Mouse (Mus musculus) Muller cell, postnatal 12 days (primary cell): ENCODE data around the gene BC005624.

Source experiments
- DNase-seq: peaks from one replicate; pipeline ENCODE4 v3.0.0-alpha.2; 2015; ENCODE audit errors: inconsistent ontology term

BC005624 gene

DNA sequence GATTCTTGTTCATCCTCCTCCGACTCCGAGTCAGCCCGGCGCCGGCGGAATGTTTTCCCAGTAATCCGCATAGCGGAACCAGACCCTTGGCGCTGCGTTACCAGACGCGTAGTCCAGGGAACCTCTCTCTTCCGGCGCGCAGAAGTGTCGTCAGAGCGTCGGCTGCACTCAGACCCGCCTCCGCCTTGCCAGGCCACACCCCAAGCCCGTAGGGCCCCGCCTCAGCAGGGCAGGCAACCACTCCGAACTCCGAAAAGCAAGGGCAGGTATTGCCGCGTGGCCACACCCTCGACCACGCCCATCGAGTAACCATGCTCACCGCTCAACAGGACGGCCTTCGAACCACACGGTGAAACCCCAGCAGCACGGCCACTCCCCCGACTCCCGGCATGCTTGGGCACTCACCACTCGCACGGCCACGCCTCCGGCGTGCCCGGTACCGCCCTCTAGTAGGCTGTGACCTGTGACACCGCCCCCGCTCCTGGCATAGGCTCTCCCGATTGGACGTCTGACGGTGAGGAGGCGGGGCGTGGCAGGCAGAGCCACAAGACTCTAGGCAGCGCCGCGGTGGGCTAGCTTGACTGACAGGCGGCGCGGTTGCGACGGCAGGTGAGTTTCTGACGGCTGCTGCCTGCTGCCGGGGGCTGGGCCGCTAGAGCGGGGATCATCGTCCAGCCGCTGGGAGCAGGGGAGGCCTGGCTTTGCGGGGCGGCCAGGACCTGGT, at the start of gene BC005624, which contains the start of gene Usp20:
Gene BC005624 (minus strand): TSS at position 412 of the 724 bp plus-strand sequence.
Gene Usp20 (plus strand): TSS at position 490 of the 724 bp plus-strand sequence.
- DNase-seq = peak; percentile 100

DNA sequence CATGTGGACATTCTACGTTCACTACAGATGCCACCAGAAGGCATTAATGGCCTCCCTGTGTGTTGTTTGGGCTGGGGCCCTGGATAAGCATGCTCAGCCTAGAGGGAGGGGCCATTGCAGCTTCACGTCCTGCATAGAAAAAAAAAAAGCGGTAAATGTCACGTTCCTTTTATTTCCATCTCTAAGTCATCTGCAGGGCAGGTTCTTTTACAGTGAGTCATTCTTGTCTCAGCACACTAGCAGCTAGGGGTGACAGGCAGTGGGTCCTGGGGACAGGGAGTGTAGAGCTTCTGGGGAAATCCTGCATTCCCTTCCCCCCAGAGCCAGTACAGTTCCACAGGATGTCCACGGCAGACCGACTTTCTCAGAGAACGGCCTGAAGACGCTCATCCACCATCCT, 44.6 kb upstream of the BC005624 start:
- peak; percentile 59 for DNase-seq

DNA sequence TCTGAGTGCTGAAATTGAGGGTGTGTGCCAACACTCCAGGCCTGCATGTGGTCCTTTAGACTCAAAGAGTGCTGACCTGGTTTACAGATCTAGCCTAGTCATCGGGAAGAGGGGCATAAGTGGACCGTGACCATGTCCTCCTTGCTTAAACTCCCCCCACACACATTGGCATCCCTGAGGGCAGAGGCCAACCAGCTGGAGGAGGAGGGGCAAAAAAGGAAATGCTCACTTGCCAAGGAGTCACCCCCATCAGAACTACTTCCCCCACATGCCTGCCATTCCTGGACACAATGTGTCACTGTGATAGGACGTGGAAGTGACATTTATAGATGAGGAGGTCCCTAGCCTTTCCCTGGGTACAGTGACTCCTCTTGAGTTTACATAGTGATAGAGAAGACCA, 43.5 kb upstream of the BC005624 start:
- peak; percentile 42 for DNase-seq

DNA sequence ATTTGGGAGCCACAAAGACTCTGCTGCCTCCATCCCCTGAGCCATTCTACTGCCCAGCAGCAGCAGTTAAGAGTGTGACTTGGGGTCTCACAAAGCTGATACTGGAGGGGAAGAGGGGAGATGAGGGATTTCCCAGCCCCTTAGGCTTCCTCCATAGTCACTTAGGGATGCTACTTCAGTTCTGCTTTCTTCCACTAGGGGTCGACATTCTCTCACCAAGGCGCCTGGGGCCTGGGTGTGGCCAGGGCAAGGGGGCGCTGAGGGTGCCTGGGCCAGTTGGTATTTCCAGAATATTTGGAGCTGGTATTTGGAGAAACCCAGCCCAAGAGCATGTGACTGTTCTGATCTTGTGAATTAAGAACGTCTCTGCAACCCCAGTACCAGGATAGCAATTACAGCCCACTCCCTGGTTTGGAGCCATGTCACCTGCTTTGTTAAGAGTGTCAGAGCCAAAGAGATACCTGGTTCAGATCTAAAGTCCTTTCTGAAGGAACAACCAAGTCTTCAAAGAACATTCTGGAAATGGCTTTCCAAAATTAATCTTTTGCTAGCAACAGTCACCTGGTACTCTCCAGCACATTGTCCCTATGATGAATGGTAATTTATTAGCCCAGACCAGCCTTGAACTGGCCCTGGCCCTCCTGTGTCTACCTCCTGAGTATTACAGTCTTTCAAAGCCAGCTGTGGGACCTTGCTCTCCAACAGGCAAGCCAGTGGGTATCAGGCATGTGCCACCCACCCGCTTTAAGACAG, 42.8 kb upstream of the BC005624 start:
- DNase-seq = peak; percentile 50

DNA sequence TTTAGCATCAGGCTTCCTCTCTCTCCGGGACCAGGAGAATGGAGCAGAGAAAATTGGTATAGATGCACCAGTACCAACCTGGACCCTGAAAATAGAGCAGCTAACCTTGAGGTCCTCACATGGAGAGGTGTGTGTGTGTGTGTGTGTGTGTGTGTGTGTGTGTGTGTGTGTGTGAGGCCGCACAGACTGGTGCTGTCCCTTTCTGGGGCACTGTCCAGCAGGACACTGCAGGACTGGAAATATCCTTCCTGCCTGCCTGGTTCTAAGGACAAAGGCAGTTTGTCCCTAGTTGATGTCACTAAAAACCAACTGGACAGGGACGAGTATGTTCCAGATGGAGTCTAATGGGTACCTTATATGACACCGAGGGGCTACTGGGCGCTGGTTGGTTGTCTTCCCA, 41.9 kb upstream of the BC005624 start:
- no peak for DNase-seq

DNA sequence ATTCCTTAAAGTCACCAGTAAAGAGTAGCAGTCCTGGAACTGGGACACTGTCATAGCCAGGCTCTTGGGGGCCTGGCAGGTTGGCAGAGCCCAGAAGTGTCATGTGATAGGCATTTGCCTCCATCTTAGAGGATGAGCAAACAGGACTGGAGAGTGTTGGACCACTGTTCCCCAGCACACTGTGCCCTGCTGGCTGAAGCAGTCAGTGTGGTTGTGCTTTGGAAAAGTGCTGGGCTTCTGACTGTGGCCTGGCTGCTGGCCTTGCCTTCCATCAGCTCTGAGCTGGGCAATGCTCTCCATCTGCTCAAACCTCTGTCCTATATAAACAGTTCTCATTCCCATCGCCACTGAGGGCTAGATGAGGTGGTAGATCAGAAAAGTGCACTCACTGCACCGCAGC, 38.2 kb upstream of the BC005624 start:
- DNase-seq = no peak

DNA sequence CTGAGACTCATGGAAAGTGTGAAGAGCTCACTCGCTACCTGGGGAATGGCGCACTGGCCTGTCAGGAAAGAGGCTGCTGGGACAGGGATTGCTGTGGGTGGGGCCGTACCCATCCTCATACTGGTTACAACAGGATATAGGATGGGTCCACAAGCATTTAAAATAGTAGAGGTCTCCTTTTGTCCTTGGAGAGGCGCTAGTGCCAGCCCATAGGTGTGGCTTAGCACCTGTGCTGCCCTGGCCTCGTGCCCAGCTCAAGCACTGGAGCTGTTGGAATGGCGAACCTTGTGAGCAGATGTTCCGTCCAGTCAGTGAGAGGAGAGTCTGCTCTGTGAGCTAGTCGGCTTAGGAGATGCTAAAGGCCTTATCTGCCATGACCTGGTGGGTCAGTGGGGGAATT, 37.0 kb upstream of the BC005624 start:
- no peak for DNase-seq

DNA sequence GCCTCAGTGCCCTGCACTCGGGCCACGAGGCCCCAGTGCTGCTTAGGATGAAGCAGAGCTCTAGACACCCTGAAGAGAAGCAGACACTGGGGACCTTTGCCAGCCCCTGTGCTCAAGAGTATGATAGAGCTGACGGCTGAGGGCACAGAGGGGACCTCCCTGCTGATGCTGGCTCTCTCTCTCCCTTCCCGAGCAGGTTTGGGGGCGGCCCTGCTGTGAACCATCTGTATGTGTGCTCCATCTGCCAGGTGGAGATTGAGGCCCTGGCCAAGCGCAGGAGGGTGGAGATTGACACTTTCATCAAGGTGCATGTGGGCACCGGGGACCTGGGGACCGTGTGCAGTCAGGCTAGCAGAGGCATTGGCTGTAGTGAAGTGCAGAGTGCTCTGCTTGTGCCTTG, 36.5 kb upstream of the BC005624 start:
- DNase-seq = no peak

DNA sequence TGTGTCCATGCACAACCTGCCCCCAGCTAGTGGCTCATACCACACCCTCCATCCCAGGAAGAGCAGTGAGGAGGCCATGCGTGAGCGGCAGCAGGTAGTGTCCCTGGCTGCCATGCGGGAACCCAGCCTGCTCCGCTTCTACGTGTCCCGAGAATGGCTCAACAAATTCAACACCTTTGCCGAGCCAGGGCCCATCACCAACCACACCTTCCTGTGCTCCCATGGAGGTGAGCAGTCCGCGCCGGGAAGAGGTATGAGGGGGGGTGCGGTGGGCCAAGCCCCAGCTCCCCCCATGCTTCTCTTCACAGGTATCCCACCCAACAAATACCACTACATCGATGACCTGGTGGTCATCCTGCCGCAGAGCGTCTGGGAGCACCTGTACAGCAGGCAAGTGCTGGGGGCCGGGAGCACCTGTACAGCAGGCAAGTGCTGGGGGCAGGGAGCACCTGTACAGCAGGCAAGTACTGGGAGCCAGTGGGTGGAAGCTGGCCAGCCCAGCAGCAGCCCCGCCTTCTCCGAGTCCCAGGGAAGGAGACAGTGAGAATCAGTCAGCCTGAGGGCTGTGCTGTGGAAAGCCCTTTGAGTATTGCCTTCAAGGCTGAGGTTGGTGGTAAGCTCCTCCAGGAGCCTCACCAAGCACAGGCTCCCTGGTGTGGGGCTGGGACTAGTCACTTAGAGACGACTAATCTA, 35.8 kb upstream of the BC005624 start:
- no peak for DNase-seq

DNA sequence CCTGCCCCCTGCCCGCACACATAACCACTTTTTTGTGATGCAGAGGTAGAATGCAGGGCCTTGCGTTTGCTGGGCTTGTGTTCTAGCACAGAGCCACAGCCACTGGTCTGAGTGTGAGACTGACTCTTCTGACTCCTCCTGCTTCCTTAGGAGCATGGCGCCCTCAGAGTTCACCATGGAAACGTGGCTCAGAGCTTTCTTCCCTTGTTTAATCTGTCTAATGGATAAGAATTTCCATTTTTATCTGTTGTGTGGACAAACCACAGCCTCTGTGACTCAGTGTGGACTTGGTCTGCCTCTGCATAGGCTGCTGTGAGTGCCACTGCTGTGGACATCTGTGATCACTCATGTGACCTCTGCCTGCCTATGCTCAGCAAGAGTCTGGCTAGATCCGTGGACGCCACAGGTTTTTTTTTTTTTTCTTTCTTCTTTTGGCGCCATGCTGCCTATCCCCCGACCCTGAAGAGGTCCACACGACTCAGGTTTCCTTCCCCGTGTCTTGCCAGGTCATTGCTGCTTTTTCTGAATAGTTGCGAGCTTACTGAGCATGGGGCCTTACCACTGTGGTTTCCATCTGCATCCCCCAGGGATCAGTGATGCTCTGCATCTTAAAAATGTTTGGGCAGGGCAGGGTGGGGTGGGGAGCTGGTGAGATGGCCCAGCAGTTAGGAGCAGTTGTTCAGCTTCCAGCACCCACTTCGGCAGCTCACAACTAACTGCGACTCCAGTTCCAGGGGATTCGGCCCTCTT, 31.5 kb upstream of the BC005624 start:
- no peak for DNase-seq

DNA sequence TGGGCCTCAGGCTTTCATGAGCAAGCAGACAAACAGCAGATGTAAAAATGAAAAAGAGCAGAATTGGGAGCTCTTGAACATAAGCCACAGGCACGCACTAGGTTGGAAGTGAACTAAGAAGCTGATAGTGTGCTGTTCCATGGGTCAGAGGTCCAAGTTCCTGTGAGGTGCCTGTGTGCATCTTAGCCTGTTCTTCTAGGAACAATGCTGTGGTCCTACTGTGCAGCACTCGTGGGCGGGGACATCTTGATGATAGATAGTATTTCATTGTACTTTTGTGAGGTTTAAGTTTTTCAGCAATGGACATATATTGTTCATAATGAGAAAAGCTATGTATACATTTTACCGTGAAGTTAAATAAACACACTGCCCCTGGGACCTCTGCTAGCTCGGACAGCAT, 25.2 kb upstream of the BC005624 start:
- DNase-seq = no peak

DNA sequence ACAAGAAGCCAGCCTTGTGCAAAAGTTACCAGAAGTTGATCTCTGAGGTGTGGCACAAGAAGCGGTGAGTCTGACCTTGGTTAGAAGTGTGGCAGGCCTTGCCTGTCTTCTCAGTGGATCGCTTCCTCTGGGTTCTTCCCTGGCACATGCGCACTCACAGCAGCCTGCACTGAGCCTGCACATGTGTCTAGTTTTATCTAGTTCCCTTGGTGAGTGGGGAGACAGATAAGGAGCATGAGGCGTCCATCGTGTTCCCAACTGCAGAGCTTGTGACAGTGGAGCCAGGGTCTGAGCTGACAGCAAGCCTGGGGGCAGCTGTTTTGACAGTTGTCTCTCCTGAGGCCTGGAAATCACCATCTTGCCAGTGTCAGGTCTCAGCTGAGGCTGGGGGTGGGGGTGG, 24.4 kb upstream of the BC005624 start:
- no peak for DNase-seq

DNA sequence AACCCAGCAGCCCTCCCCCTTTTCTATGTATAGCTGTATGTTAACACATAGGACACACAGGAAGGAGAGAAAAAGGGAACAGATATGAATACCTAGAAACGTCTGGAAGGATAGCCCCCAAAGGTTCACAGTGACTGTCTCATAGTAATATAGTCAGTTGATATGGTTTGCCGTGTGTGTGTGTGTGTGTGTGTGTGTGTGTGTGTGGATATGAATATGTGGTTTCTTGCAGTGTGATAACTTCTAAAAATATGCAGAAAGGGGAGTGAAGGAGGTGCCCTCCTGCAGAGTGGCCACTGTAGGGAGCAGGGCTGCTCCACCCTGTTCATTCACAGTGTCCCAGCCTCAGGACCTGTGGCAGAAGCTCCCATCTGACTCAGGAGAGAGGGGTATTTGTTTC, 23.5 kb upstream of the BC005624 start:
- DNase-seq = no peak

DNA sequence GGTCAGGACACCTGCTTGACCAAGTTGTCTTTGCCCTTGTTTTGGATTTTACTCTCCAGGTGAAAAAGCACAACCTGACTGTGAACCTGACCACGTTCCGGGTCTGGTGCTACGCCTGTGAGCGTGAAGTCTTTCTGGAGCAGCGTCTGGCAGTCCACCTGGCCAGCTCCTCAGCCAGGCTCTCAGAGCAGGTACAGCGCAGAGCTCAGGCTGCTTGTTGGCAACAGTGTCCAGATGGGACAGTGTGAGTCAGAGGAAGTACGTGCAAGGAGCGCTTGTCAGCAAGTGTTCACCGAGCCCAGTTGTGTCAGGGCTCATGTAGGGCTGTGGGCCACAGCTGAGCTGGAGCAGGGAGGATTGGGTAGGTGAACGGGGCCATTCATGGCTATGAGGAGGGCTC, 20.9 kb upstream of the BC005624 start:
- no peak for DNase-seq

DNA sequence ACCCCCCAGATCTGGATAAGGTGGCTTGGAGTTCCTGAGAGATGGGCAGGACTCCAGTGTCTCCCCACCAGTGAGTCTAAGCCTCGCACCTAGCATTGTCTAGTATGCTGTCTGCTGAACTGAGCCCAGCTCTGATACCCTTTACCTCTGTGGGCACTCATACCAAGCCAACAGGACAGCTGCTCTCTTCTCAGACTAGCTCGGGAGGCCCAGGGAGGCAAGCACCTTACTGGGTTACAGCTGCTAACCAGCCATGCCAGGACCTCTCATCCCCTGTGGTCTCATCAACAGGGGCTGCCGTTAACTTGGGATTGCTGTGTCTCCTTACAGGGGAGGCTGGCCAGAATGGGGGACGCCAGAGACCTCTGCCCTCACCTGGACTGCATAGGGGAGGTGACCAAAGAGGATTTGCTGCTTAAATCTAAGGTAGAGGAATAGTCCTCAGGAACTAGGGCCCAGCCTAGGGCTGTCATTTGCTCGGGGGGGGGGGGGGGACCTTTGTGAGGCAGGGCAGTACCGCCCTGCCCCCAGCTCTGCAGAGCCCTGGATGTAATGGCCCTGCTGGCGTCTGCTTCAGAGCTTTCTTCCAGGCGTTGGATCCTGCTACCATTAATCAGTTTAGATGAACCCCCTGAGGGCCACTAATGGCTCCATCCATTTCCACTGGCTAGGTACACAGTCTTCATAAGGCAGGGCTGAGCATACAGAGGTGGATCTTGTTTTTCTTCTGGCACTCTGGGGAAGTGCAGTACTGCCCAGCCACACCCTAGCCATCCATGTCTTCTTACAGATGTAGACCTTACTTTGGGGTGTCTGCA, 16.7 kb upstream of the BC005624 start:
- no peak for DNase-seq

DNA sequence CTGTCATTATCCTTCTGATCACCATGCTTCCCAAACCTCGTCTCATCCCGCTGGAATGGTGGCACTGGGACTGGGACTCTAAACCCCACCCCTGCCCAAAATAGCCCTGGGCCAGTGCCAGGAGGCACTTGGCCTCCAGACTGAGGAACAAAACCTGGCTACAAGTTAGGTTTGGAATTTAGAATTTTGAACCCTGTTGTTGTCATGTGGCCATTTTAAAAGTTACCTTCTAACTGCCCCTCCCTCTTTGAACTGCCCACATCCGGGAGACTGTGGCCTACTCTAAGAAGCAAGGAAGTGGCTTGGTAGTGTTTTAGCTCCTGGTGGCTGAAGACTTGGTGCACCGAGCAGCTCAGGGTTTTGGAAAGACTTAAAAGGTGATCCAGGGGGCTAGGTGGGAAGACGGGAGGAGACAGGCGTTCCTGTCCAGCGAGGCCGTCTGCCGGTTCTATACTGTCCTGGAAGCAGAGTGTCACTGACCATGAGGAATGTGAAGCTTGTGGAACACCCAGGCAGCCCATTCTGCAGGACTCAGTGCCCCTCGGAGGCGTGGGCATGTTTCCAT, 13.5 kb upstream of the BC005624 start:
- DNase-seq = peak; percentile 36

DNA sequence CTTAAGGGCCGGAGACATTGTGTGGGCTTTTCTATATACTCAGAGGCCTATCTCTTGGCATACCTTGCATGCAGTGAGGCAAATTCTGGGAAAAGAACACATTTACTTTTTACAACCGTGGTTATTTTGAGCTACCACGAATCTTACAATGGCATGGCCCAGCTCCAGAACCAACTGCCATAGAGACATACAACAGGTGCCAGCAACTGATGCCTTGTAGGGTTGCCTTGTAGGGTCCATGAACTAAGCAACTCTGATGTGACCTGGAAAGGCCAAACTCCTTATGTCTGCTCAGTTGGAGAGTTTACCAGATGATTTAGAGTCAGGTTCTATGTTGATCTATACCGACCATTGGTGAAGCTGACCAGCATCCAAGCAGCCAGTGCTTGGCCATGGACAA, 12.9 kb upstream of the BC005624 start:
- no peak for DNase-seq

DNA sequence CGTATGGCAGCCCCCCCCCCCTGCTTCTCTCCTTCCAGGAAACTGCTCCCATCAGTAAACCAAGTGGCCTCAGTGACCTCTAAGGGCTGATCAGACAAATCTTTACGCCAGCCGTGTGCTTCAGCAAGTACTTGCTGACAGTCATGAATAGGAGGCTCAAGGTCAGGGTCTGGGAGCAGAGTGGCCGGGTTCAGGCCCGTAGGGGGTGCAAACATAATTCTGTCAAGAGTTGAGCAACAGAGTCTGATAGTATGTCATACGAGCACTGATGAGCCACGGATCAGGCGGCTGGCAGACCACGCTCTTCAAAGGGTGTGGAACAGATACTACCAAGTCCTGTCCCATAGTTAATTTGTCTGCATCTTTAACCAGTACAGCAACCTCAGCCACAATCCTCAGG, 8.2 kb upstream of the BC005624 start:
- no peak for DNase-seq

DNA sequence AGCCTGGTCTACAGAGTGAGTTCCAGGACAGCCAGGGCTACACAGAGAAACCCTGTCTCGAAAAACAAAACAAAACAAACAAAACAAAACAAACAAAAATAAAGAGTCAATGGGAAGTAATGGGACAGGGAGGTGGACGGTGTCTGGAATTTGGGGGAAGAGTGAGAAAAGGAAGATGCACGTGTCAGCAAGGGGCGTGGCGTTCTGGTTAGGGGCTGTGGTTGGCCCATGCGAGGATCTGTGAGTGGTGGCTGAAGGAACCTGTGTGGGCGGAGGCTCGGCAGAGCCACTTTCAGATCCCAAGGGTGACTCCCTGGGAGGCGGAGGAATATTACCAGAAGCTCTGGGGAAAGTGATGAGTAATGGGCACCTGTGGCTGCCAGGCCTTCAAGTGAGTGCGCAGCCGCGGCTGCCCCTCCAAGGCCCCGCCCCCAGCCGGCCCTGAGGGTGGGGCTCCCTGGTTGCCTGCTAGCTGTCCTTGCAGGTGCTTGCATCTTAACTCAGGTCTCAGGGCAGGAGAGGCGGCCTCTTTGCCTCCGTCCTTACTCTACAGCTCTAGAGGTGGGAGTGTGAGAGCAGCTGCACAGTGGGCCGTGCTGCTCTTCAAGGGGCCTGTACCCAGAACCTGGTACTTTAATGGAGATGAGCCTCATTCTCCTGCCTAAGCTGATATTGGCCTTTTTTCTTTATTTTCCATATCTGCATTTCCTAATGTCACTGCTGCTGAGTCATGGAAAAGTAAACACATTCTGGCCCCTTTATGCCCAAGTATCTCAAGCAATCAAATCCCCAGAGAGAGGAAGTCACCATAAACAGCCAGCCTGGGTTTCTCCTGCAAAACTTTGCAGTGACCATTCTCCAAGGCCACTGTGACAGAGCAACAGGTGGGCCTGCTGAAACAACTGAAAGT, 3.4 kb upstream of the BC005624 start:
- peak; percentile 59 for DNase-seq

DNA sequence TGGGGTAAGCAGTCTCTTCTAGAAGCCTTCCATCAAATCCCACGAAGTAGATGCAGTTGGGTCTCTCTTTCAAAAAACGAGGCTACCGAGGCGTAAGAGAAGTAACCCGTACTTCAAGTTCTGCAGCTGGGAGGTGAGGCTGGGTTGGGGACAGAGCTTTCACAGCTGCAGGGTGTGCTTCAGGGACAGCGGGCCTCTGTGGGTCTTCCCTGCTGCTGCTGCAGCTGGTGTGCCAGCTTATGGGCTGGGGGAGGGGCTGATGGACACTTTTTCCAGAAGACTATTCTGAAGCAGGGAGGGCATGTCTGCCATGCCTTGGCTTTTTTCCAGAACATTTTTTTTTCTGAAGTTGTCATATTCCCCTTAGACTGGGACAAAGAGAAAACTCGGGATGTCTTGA, 1.0 kb upstream of the BC005624 start:
- no peak for DNase-seq
